Mouse (Mus musculus): ENCODE measurements around the gene Hoxd8.

The Hoxd8 gene

DNA sequence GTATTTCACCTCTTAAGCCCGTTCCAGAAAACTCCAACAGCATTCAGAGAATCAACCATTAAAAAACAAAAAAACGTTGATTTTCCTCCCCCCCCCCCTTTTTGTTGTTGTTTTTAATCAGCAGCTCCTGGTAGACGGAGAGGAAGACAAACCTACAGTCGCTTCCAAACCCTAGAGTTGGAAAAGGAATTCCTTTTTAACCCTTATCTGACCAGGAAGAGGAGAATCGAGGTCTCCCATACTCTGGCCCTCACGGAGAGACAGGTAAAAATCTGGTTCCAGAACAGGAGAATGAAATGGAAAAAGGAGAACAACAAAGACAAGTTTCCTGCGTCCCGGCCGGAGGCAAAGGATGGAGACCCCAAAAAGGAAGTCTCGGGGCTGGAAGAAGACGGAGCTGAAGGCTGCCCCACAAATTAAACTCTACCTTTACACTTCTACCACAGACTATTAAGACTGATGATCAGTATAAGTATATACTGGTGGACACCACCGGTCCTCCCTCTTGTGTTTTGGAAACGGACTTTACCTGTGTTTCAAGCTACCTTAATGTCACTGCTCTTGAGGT, 2.1 kb downstream of the Hoxd8 start:
- in situ Hi-C loops (cut with MboI; ENCODE audit: unreplicated experiment in 2 of 2), result loop anchor here (10.0 to 25.0 kb wide), 6 partner anchors 356 to 1256 kb away; no protein-coding TSS in a partner anchor

DNA sequence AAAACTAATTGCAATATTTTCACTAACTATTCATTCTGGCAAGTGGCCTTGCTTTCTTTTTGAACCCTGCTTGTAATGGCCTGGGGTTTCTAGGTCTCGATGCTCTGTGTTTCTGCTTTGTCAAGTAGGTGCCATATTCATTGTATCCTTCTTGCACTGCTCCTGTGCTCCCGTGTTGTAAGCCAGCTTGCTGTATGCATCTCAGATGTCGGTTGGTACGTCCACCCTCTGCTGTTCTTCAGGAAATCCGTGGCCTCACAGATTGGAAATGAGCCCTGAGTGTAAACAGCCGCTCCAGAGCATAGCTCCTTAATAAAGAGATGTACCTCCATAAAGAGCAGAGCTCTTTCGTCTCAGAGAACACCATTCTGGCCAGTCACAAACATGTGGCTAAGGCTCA, 3.2 kb downstream of the Hoxd8 start:
- in situ Hi-C loops (cut with MboI; ENCODE audit: unreplicated experiment in 2 of 2), result loop anchor here (10.0 to 25.0 kb wide), 6 partner anchors 355 to 1255 kb away; no protein-coding TSS in a partner anchor

DNA sequence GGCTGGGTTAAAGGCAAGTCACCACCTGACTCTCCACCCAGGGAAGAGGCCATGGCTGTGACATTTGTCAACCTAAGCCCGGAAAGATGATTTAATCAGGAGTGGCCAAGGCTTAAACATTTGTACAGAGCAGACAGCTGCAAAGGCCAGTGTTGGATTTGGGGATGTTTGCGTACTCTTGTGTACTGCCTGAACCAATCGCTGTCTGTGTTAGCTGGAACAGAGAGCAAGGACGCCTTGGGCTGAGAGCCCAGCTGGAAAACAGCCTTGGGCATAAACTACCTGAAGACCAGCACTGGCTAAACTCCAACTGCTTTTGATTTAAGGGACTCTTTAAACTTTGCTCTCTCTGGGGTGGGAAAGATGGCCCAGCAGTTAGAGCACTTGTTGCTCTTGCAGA, 4.3 kb downstream of the Hoxd8 start:
- in situ Hi-C loops (cut with MboI; ENCODE audit: unreplicated experiment in 2 of 2), result loop anchor here (10.0 to 25.0 kb wide), 6 partner anchors 354 to 1254 kb away; no protein-coding TSS in a partner anchor

DNA sequence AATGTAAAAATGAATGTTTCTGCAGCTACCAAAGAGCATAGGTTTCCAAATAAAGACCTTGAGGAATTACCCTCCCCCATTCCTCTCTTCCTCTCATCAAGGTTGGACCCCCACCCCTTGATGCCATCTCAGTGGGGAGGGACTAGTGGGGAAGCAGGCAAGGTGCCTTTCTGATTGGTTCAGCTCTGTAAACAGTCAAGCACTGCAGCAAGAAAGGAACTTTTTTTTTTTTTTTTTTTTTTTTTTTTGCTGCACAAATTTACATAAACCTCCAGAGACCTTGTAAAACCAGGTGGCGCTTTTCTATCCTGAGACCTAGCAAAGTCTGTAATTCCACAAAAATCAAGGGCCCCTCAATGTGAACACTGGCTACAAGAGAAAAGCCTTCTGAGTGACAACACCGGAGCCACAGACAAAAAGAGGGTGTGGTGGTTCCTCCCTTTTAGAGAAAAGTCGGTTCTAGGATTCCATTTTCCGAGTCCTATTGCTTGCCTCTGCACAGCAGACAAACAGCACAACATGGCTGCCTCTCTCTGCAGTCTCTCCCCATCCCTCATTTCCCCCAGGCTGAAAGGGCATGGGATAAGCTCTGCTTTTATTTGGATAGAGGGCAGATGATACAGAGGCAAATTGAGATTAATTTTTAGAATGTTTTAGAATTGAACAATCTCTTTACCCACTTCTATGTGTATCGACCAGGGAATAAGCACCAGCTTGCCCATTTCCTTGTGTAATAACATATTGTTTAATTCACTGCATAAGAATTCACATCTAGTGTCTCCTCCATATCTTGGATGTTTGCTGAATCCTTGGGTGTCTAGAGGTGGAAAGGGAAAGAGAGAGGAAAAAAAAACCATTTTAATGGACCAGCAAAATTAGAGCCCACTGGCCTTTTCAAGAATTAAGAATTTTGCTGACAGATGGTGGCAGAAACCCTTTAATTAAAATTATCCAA, 5.3 kb downstream of the Hoxd8 start:
- in situ Hi-C loops (cut with MboI; ENCODE audit: unreplicated experiment in 2 of 2), result loop anchor here (10.0 to 25.0 kb wide), 7 partner anchors 345 to 1253 kb away; no protein-coding TSS in a partner anchor

DNA sequence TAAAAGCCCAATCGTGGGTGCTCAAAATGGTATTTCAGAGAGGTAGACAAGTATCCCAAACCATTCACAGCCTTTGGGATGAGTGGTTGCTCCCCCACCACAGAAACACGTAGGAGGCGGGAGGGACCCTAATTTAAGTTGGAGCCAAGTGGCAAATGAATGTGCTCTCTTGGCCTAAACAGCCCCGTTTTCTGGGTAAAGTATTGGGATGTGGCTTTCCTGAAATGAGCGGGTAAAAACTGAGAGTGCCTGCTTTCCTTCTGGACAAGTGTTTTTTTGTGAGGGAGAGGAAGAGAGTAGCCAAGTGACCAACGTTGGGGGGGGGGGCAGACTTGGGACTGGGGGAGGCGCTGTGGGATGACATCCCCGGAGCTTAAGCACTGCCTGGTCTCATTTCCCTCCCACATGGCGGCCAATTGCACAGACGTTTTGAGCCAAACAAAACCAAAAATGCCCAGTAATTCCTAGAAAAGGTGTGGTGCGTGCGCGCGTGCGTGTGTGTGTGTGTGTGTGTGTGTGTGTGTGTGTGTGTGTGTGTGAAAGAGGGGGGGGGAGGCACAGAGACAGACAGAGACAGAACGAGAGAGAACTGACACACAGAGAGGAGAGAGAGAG, 6.6 kb downstream of the Hoxd8 start:
- in situ Hi-C loops (cut with MboI; ENCODE audit: unreplicated experiment in 2 of 2), result loop anchor here (10.0 to 25.0 kb wide), 5 partner anchors 344 to 1251 kb away; no protein-coding TSS in a partner anchor

DNA sequence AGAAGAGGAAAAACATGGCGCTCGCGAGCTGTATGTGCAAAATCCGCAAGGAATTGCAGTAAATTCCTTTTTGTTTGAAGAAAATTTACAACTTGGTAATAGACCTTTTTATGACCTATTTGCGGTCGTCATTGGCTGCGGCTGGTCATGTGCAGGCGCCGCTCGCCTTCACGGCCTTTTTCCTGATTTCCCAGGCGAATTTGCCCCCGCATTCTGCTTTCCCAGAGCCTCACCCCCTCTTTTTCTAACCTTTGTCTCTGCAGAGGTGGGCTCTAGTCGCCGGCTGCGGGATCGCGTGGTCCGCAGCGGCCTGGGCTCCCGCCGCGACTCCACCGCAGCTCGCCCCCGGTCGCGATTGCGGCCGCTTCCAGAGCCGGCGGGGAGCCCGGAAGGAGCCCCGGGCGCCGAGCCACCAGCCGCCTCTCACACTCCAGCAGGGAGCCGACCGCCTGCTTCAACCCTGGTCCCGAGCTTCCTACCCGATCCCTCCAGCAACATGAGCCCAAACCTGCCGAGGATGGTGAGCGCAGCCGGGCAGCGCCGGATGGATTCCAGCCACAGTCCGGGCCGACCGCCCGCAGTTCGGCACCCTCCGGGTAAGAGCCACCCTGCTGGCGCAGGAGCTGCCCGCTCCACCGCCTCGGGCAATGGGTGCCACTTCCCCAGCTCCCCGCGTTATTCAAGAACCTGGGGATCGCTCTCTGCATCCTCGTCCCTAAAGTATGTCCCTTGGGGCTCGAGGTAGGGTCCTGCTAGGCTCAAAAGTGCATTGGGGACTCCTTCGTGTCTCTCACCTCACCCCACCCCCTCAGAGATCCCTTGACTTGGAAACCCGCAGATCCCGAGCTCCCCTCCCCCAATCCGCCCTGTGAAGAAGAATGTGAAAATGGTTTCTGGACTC, 7.6 kb downstream of the Hoxd8 start, which contains the start of the genes Hoxd3 and Hoxd4:
TSS of gene Hoxd3 (plus strand) at position 207 of the 901 bp plus-strand sequence.
TSS of gene Hoxd4 (plus strand) at position 209 of the 901 bp plus-strand sequence.
- in situ Hi-C loops (cut with MboI; ENCODE audit: unreplicated experiment in 2 of 2), result loop anchor here (10.0 to 25.0 kb wide), 5 partner anchors 343 to 1250 kb away; no protein-coding TSS in a partner anchor

DNA sequence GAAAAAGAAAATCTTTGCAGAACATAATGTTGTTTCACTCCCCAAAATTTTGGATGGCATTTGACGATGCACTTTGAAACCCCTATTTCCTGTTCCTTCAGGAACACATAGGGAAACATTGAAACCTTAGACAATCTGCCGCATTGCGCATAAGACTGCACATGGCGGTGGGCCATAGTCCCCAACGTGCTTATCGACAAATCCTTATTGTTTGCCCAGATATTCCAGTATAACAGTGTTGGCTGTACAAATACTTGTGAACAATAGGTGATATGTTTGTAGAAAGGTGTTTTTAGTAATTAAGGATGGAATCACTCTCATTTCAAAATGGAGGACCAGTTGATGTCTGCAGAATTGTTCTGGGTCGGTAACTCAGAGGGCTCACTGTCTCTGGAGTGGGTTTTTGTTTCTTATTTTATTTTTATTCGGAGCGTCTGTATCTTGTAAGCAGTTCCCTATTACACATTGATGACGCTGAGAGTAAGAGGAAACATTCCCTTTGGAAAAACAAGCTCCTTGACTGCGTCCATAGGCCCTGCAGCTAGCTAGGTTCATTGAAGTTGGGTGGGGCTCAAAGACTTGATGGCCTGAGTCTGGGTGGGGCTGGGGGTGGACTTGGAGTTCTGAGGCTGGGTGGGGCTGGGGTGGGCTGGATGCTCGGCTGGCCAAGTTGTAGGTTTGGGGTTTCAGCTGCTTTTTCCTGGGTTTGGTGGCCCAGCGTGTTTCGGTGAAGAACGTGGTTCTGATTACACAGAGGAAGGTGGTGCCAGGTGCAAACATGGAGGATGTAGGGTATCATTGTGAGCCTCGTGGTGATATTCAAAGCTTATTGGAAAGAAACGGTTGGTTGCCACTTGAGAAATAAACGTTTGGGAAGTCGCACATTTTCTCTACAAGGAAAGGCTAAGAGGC, 9.1 kb downstream of the Hoxd8 start:
- in situ Hi-C loops (cut with MboI; ENCODE audit: unreplicated experiment in 2 of 2), result loop anchor here (10.0 to 25.0 kb wide), 5 partner anchors 341 to 1249 kb away; no protein-coding TSS in a partner anchor

DNA sequence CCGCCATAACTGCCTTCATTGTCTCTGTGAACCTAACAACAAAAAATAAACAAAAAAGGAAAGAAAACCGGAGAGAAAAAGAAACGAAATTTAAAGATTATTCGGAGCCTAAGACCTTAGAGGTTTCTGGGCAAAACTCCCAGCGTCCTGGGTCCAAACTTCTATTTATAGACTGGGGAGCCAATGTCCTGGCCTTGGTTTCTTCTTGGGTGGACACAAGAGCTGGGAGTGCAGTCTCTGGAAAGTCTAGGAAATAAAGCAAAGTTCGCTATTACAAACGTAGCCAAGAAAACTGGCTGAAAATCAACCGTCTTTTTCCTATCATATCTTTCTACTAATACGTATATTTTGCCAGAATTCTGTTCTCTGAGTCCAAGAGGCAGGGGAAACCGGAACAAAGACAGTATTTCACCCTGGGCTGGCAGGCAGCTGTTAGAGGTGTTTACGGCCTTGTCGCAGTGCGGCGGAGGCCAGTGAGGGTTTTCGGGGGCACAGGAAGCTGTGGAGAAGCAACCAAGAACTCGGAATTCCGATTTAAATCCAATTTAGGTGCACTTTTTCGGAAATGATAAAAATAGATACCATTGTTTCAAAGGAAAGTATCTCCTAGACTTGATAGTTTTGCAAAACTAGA, 9.9 kb downstream of the Hoxd8 start:
- in situ Hi-C loops (cut with MboI; ENCODE audit: unreplicated experiment in 2 of 2), result loop anchor here (10.0 to 25.0 kb wide), 5 partner anchors 341 to 1248 kb away; no protein-coding TSS in a partner anchor

DNA sequence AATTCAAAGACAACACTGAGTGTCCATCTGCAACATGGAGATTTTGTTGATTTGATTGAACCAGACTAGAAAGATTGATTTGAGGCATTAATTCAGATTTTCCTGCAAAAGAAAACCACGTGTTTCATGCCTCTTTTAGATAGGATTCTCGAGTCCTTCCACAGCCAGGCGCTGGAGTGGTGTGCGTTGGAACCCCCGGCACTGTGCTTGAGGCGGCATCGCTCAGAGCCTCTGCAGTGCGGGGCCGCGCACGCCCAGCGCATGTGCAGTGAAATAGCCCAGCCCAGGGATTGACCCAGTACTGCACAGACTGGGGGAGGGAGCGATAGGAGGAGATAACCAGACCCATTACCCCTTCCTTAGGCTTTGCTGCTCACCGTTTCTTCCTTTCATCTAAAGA, 10.5 kb downstream of the Hoxd8 start:
- in situ Hi-C loops (cut with MboI; ENCODE audit: unreplicated experiment in 2 of 2), result loop anchor here (5.0 to 25.0 kb wide), 7 partner anchors 247 to 1247 kb away; no protein-coding TSS in a partner anchor

DNA sequence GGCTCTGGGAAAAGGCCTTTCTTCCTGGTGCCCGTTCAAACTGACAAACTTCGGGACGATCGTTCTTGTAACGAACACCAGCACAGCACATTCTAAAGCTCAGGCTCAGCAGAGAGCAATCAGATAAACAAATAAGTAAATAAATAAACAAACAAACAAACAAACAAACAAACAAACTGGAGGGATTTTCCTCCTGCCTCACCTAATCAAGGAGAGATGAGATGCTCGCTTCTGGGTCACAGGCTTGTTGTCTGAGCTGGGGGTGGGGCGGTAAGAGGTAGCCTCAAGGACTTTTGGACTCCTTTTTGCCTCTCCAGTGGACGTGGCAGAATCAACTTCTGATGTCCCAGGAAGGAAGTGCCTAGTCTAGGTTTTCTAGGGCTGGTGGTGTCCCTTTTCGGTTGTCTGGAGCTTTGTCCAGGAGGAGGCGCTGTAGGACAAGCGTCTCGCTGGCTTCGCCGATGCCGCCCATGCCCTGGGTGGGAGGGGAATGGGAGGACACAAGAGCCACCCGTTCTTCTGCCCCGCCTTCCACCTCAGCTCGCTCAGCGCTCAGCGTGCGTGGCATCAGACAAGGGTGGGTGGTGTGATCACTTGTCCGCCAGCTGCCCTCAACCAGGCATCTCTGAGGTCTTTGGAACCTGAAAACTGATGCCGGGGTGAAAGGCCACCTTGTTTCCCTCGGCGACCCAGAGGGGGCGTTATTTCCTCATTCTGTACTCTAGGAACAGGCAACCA, 11.3 kb downstream of the Hoxd8 start:
- in situ Hi-C loops (cut with MboI; ENCODE audit: unreplicated experiment in 2 of 2), result loop anchor here (5.0 to 25.0 kb wide), 7 partner anchors 247 to 1247 kb away; no protein-coding TSS in a partner anchor

DNA sequence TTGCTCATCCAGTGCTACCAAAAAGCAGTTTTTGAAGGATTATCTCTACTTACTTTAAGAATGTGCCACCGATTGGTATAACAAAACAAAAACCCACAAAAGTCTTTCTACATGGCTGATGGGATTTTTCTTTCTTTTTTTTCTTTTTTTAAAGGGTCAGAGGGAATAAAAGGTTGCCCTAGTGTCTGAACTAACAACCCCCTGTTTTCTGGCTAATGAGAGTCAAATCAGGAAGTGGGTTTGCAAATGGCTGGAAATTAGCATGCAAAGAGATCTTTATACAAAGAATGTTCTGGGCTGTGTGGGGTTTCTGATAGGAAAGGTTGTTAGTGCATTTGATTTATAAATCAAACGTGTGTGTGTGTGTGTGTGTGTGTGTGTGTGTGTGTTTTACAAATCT, 16.0 kb downstream of the Hoxd8 start:
- in situ Hi-C loops (cut with MboI; ENCODE audit: unreplicated experiment in 2 of 2), result loop anchor here (25.0 kb wide), 4 partner anchors 342 to 1242 kb away; no protein-coding TSS in a partner anchor

DNA sequence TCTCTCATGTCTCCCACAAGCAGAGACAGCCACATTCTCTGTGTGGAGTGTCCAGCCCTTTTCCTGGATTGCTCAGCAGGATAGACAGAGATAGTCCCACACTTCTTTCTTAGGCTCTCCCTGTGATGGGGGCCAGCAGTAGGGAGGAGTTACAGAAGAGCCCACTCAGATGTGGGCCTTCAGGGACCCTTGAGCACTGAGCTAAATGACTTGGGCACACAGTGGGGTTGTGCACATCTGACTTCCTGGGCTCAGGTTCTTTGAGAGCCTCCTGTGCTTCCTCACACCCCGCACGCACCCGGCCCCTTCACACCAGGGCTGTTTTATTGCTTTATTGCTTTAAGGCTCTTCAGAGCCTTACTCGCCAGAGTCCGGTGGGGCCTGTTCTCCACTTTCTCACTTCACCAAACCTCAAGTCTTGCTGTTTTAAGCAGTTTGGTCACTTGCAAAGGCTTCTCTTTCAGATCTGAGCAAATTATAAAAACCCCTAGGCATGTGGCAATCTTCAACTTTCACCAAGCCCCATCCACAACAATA, 16.6 kb downstream of the Hoxd8 start:
- in situ Hi-C loops (cut with MboI; ENCODE audit: unreplicated experiment in 2 of 2), result loop anchor here (25.0 kb wide), 4 partner anchors 341 to 1241 kb away; no protein-coding TSS in a partner anchor

DNA sequence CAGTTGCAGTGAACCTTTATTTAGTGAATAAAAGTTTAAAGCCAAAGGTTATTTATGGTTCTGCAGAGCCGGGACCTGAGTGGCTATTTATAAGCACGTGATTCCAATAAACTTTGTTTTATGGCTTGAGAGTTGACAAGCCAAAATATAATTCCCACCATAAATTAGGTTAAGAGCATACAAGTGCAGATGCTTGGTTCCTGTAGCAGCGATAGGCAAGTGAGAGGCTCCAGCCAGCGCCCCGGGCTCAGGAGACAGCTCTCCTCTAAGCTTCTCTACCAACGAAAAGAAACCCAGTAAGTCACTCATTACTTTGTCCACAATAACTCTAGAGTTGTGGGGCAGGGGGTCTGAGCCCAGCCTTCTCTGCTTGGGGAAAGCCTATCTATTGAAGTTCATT, 17.5 kb downstream of the Hoxd8 start:
- in situ Hi-C loops (cut with MboI; ENCODE audit: unreplicated experiment in 2 of 2), result loop anchor here (25.0 kb wide), 4 partner anchors 340 to 1240 kb away; no protein-coding TSS in a partner anchor

DNA sequence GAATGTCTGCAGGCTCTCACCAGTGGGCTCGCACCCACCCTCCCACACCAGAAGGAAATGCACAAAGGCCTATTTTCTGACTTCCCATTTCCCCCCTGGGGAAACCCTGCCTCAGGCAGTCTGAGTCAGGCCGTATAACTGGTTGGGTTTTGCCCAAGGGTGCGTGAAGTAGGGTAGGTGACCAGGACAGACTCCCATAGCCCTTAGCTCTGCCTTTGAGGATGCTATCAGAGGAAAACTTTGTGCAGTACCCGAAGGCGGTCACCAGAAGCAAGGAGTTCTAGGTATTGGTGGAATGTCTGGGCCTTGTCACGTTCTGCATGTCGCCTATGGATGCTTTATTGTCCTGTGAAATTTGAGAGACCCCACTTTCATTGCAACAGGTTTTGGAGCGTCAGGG, 18.5 kb downstream of the Hoxd8 start:
- in situ Hi-C loops (cut with MboI; ENCODE audit: unreplicated experiment in 2 of 2), result loop anchor here (25.0 kb wide), 4 partner anchors 339 to 1239 kb away; no protein-coding TSS in a partner anchor

DNA sequence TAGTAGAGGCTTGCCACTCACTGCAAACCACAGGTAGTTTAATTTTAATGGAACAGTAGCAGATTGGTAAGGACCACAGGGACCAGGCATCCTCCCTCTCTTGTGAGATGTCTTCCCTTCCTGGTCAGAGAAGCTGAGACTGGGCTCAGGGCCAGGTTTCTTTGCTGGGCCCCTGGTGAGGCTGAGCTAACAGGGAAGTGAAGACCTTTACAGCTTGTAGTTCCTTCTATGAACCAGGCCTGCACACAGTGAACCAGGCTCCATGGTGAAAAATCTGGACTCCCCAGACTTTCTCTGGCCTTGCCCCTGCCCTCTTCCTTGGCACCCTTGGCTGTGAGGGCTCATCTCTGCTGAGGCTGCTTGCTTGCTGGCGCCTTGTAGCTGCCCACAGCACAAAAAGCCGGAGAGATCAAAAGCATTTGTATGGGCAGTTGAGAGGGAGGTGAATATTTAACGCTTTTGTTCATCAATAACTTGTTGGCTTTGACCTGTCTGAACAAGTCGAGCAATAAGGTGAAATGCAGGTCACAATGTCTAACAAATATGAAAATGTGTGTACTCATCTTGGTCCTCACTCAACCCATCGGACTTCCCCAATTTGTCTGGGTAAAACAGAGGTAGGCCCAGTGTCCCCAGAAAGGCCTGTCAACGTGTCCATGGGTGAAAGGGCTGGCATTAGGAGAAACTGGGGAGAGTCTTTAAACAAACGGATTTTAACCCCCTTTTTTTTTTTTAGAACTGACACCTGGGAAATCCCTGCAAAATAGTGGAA, 20.0 kb downstream of the Hoxd8 start:
- in situ Hi-C loops (cut with MboI; ENCODE audit: unreplicated experiment in 2 of 2), result loop anchor here (25.0 kb wide), 5 partner anchors 338 to 1288 kb away; no protein-coding TSS in a partner anchor

DNA sequence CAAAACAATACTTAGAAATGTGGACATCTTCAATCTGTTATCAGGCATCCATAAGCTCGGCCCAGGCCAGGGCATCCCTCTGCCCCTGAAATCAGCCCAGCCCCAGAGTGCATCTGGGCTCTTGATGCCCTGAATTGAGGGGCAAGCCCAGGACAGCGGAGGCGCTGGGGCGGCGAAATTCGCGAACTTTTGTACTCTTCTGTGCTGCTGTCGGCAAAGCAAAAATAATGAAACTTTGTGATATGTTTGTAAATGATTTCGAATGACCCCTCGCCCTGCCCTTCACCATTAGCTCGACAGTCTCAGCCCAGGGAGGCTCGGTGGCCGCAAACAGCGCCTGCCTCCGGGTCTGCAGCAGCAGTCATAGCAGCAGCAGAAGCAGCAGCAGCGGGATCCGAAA, 20.8 kb downstream of the Hoxd8 start:
- in situ Hi-C loops (cut with MboI; ENCODE audit: unreplicated experiment in 2 of 2), result loop anchor here in 1 of 2 experiments (25.0 kb wide), 1 partner anchor 1287 kb away; no protein-coding TSS in a partner anchor
